Mouse (Mus musculus) kidney, postnatal 10 days (tissue): ENCODE results near the gene H6pd.
A peak's percentile ranks its signal among the peaks of the same experiment; 100 is the strongest.

ENCODE experiments used
- DNase-seq: peaks from one replicate; pipeline ENCODE4 v3.0.0; 2021; ENCODE audit warnings: mixed read lengths

The H6pd gene

DNA sequence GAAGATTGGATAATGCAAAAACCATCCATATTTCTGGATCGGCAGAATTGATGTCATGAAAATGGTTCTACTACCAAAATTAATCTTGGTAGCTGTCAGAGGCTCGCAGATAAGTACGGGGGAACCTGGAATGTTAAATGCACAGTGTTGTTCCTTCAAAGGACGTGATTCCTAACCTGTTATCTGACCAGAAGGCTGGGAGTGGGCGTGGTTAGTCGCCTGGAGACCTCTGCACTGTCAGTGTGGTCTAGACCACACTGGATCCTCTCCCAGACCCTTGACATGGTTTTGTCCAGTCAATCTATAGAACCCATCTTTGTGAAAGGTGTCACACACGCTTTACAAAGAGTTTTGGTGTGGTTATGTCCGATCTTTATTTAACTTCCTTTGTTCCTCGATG is 37.4 kb downstream of the H6pd start:
- DNase-seq: no peak

DNA sequence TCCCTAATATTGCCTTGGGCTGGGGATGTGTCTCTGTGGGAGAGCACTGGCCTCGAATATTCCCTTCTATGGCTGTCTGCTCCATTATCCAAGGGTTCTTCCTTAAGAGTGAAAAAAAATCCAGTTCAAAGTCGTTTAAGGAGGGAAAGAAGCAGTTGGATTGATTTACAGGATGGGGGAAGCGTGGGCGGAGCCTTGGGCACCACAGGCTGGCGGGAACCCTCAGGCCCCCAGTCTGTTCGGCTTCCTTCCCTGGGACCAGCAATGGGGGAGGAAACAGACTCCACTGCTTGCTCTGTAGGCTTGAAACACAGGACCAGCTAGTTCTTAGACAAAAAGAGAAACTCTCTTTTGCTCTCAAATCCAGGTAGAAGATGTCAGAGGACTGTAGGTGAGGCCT is 40.3 kb downstream of the H6pd start:
- peak; percentile 67 for DNase-seq

DNA sequence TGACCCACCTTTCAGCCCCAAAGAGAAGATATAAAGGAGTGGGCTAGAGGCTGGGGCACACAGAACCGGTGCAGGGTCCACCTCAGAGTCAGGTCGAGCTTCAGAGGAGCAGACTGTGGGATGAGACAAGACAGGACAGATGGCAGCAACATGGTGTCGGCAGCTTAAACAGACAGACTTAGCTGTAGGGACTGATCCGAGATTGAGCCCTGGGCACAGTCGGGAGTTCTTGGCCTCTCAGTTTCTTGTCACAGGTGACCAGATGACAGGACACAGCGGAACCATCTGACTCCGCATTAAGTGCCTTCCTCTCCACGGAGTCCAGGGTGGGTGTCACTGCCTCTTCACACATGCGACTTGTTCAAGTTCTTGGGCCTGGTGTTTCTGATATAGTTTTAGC is 41.9 kb downstream of the H6pd start:
- no peak for DNase-seq

DNA sequence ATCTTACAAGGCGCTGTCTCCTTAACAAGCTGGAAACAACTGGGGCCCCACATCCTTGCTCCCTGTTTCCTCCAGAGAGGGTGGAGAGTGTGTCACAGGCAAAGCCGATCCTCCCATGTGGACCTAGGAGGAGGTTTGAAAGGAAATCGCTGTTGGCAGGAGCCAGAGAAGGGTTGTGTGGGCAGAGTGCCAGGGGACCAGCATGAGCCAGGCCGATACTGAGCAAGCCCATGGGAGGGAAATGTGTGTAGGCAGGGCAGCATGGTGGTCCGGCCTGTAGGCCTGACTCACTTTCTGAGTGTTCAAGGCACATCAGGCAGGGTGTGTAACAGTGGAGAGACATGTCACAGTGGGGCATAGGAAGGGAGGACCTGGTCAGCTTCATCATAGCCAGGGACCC is 42.6 kb downstream of the H6pd start:
- DNase-seq: peak; percentile 85

DNA sequence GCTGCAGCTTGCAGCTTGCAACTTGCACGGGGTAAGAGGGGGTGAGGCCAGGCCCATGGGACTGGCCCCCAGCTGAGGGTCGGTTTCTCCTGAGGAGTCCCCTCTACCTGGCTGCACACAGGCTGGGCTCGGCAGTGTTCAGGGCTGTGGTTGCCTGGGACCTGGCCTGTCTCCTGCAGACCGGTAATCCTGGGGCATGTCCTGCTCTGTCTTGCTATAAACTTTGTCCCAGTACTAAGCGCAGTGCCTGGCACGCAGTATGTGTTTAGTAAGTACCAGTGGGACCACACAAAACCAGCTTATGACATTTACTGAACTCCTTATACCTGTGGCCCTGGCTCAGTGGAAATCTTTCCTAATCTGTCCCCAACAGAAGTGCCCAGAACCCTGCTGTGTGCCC is 43.2 kb downstream of the H6pd start:
- DNase-seq: no peak

DNA sequence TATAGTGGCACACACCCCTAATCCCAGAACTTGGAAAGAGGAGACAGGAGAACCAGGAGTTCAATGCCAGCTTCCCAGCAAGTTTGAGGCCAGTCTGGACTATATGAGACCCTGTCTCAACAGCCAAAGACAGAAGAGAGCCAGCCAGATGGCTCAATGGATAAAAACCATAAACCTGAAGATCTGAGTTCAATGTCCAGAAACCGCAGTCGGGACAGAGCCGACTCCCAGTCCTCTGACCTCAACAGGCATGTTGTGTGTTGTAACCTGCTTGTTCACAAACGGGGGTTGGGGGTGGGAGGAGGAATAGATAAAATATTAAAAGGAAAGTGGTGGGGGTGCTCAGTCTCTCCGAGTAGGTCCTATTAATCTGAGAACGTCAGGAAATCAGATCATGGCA is 43.6 kb downstream of the H6pd start:
- no peak for DNase-seq

DNA sequence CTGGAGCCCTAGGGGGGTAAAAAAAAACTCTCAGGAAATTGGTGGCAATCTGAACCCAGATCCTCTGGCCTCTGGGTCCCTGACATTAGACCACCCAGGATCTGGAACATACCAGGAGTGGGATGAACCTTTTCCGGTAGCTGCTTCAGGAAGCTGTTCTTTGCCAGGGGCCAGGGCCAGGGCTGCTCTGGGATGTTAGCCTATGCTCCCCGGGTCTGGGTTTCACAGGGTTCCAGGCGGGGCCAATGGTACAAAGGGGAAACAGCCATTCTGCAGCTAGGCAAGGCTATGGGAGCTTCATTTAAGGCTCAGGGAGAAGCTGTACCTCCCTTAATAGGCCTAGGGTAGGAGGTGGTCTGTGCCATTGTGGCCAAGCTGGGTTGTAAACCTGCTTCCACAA is 44.1 kb downstream of the H6pd start:
- no peak for DNase-seq

DNA sequence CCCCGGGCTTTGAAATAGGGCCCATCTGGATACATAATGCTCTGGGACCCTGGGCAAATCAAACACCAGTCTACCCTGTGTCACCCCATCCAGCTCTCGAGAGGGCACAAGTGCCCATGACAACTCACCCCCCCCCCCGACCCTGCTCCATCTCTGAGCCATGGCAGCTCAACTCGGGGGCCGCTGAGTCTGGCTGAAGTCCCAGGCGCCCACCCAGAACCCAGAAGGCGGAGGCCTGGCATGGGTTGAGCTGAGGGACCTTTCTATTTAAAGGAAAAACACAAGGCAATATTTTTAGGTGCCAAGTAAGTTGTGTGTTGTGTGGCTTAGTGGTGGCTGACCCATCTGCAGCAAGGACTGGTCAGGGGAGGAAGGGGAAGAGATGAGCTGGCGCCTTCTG is 44.5 kb downstream of the H6pd start:
- no peak for DNase-seq

DNA sequence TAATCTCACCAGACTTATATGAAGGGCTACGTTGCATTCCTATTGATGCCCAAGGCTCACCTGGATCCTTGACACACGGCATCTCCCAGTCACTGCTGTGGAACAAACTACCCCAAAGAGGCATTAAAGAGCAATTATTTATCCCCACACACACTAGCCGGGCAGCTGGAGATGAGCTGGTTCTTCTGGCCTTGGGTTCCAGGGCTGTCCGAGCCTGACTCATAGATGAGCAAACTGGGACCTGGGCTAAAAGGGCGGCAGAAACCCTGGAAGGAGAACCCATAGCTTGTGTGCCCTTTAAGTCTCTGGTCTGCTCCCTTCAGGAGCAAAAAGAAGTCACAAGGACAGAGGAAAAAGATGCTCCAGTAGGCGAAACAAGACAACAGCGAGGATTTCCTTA is 48.4 kb downstream of the H6pd start:
- DNase-seq: no peak

DNA sequence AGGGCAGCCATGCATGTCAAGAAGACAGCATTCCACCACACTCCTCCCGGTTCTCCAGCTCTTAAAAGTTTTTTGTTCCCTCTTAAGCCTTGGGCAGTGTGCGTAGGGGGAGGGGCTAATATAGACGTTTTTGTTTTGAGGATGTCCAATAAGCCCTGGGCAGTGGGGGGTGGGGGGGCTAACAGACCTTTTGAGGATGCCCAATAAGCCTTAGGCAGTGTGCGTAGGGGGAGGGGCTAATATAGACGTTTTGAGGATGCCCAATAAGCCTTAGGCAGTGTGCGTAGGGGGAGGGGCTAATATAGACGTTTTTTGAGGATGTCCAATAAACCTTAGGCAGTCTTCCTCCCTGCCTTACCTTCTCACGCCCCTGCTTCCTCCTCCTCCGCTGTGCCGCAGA is 49.0 kb downstream of the H6pd start:
- DNase-seq: no peak

DNA sequence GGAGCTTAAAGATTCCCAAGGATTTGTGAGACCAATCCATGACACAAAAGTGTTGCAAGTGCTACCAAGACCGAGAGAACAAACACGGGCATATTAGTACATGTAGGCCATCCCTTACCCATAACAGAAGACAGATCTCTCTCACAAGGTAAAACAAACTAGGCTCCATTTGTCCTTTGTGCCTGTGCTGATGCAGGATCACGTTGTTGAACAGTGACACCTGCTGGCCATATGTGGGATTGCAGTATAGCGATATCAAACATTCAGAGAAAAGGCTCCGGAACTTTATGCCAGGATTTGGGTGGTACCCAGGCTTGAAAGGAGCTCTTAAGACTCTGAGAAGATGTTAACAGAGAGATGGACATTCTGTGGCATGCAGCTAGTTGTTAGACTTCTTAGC is 50.3 kb downstream of the H6pd start:
- DNase-seq: peak; percentile 89

DNA sequence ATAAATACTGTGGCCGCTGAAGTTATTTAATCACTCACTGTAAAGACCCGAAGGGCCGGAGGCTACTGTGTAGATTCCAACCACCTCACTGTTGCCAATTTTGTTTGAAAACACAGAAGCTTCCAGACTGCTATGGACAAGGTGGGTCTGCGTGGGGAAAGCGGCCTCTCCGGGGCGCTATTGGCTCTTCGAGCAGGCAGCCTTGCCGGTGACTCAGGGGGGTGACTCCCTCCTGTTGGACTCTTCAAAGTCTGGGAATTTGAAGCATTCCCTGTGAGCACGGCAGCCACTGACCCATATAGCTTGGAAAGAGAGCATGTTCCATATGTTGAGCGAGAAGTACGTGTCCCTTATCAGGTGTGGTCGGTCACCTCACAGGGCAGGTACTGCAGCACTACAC is 52.8 kb downstream of the H6pd start:
- no peak for DNase-seq

DNA sequence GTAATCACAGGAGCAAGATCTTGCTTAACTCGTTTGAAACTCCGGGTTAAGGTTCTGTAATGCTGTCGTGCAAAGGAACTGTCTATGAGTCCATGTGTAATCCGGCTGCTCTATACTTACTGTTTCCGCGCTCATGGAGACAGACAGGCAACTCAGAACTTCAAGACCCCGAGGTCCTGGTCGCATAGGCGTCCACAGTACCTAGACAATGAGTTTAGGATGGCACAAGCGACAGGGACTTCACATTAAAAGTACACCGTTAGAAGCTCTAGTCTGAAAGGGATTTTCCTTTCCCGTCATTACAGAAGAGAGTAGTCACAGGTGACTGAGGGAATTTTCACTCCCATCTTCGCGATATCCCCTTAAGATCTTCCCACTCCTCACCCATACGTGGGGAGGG is 53.2 kb downstream of the H6pd start:
- DNase-seq: no peak

DNA sequence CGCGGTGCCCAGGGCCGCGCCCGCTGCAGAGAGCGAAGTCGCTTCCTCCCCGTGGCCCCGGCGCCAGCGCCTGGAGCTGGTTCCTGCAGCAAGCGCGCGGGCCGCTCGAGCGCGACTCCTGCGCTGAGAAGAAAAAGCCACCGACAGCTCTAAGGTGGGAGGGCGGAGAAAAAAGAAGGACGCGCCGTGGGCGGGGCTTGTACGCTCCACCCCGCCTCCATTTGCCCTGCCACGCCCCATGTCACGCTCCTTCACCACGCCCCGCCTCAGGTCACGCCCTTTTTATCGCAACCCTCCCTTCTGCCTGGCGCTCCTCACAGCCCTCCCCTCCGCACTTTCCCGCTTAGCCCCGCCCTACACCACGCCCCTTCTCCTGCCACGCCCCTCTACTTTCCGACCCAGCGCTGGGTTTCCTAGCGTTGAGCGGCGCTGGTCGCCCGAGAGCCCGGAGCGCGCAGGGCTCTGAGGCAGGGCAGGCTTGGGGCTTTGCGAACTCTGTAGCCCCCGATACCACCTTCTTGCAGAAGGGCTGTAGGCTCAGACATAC is 53.9 kb downstream of the H6pd start, which contains the start of gene Spsb1:
Spsb1 (minus strand) TSS at position 151 of the 547 bp plus-strand sequence.
- DNase-seq: peak; percentile 99

DNA sequence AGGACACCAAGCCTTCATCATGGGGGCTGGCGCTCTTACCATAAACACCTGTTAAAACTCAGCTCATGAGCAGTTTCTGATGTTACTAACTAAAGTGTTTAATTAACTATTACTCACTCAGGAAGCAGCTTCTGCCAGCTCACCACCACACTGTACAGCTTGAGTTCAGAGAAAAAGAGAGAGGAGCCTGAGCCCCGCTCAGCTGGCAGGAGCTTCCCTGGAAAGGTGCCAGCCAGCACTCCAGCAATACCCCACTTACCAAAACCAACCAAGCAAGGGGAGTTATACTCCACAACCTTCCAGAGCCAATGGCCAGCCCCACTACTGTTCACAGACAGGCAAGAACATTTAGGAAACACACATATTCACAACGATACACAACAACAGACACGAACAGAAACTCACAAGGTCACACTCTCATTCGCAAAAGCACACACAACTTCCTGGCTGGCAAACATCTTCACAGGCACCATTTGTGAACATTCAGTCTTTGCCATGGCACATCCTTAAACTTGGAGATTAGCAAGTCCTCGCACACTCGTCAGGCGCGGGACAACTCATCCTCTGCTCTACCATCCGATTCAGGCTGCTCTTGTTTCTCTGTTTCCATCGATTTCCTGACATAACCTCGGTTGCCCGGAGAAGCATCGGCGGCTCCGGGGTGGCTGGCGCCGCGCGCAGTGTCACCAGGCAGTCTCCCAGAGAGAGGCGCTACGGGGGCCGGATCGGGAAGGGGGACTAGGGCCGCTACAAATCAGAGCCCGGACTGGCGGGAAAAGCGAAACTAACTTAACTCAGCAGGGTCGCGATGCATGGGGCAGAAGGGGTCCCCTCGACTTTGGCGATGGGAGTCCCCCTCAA is 55.0 kb downstream of the H6pd start:
- peak; percentile 73 for DNase-seq

DNA sequence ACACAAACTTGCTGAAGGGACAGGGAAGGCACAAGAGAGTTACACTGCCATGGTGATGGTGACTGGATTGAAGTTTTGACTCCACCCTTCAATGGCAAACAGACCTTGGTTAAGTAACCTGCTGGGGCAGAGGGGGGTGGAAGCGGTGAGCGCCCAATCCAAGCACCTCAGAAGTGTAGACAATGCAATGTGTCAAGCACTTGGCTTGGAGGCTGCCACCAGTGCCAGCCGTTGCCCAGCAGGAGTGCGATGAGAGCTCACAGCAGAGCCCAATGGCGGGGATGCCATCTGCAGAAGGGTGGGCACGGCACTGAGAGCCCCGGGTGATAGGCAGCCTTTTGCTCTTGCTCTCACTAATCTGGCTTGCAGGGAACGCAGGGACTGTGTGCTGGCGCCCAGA is 56.6 kb downstream of the H6pd start:
- no peak for DNase-seq

DNA sequence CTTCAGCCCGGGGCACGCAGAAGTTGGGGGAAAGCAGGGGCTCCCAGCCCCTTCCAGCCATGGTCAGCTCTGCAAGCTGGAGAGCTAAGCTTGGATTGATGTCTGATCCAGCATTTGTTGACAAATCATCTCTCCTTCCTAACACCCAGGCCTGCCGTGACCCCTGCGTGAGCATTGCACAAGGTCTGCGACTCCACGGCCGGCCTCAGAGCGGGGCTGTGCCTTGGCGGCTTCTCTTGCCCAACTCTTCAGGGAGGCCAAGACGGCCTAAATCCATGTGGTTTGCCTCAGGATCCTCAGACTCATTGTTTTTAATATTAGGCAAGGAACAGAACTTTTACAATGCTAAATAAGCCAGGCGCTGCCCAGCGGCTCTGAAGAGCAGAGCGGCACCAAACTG is 57.6 kb downstream of the H6pd start:
- DNase-seq: no peak

DNA sequence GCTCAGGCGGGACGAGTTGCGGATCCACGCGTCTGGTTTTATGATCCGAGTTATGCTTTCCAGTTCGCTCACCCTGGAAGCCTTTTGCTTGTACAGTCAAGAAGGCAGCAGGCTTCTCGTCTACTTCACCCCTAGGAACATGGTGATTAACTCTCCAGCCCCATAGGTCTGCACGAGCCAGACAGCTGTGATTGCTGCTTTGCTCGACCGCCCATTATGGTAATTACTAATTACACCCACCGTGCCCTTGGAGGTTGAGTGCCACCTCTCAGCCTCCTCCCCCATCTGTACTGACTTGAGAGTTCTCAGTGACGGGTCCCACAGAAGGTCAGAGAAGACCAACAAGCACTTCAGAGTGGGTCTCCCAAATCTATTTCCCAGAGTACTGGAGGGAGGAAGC is 59.1 kb downstream of the H6pd start:
- DNase-seq: no peak

DNA sequence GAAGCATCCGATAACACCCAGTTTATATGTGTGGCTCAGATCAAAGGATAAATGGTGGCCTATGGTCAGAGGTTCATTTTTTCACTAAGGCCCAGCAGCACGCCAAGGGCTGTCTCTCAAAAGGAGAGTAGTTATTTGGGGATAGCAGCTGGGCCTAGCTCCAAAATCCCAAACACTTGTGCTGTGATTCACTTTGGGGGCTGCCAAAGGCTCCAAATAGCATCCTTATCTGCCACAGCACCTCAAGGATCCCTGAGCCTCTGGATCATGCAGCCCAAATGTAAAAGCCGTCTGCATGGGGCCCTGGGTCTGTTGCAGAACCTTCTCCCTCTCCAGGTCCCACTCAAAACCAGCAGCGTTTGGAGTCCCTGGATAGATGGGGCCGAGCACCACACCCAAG is 60.7 kb downstream of the H6pd start:
- no peak for DNase-seq

DNA sequence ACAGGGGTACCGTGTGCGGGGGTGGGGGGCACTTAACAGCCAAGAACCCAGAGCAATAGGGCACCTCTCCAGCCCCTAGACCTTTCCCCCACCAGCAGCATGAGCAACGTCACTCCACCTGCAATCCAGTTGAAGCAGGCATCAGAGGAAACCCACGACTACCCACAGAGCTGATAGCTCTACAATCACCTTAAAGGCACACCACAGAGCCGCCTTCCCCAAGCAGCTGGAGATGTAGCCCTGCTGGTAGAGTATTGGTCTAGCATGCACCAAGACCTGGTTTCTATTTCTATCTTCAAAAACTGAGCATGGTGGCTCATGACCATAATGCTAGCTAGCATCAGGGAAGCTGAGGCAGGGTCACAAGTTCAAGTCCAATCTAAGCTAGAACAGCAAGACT is 61.4 kb downstream of the H6pd start:
- DNase-seq: no peak

DNA sequence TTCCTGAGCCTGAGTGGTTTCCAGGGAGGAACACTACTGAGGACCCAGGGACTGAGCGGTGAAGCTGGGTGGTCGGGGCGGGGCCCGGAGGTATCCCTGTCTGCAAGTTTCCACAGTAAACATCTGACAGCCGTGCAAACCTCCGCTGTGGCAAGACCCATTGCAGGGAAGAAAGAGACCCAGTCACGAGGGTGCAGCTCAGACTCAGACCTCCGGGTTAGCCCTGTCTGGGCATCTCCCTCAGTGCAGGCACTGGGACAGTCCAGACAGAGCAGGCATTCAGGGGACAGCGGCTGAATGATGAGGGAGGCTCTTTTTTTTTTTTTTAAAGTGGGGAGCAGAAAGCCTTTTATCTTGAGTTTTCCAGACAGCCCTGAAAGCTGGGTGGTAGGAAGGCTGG is 63.6 kb downstream of the H6pd start:
- DNase-seq: no peak

DNA sequence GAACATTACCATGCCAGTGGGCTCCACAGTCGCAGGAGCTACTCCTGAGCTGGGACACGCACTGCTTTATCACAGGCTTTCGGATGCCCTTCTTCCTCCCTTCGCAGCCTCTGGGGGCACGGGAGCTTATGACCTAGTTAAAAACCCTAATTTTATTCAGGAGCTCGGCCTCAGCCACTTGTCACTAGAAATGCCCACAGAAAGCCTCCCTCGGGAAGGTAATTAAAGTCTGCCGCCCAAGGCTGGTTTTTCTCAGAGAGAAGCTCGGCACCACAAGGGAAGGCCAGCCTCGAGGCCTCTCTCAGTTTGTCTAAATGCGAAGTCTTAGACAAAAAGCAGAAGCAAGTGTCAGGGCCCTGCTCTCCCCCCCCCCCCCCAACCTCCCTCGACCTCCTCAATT is 64.6 kb downstream of the H6pd start:
- DNase-seq: no peak

DNA sequence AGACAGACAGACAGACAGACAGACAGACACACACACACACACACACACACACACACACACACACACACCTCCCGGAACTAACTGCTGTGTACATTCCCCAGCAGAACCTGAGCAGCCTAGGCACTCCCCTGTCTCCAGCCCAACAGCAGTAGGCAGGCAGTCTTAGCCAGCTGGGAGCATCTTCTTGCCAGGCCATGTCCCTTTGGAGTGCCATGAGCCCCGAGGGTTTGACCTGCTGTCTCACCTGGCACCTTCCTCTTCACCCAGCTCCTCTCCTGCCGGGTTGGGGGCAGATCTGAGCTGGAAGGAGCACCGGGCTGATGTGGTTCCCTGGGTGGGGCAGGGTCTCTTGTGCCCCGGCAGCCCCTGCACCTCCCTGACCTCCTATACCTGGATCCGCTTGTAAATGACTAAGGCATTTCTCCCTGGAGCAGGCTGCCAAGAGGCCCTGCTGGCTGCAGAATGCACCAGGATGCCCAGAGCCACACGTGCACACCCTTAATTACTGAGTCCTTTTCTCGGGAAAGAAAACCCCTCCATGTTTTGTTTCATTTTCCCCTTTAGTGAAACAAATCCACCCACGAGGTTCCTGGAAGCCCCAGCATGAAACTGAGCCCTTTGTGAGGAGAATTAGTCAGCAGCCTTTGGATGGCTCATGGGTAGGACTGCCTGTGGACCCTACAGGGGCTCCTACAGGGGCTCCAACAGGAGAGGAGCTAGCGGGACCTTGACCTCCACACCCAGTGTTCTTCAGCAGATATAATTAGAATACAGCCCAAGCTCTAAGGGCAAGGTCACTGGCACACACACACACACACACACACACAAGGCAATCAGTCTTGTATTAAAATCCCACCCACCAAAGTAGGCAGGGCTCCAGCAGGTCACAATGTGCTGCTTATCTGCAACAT is 65.7 kb downstream of the H6pd start:
- DNase-seq: no peak
